Mouse (Mus musculus) T-helper 17 cell (primary cell): ENCODE measurements around the gene Arhgap31.
"Not testable (repeated sequence)": the region's sequence is repeated elsewhere in the genome, so short reads cannot be mapped to it uniquely, and the experiment has no call there.

Experiments used
- in situ Hi-C, 2 experiments: fragments of 300-600 bp; cut with MboI, MseI; formaldehyde crosslinking; loops; 1 replicate in 1 of 2; 2 replicates in 1 of 2; pipeline ENCODE4 v1.15.1; 2025; ENCODE audit warnings: high pct_unique_total_duplicates in 2 of 2

The Arhgap31 gene

DNA sequence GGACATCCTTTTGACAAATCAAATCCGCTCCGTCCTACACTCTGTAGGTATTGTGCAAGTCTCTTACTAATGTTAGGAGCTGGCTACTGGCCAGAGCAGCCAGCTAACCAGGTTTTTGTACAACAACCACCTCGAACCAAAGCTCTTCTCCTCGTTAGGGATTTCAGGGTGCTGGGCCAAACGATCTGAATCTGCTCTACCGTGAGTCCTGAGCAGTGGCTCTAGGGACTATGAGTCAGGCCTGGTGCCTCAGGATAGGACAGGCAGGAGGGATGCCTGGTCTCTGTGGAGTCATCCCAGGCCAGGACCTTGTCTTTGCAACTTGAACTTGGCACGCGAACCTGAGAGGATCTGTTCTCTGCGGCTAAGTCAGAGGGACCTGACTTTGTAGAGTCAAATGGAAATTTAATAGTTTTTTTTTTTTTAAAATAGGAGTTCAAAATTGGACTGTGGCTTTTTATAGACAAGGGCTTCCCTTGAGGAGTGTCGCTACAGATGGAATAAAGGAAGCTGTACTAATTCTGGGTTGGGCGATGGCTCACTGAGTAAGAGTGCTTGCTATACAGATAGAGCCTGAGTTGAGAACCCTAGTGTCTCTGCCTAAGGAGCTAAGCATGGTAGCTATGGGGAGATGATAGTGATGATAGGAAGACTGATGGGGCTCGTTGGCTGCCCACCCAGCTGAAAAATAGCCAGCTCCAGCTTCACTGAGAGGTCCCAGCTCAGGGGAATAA lies 24.4 kb downstream of the Arhgap31 start:
- in situ Hi-C loops: no loop called here

DNA sequence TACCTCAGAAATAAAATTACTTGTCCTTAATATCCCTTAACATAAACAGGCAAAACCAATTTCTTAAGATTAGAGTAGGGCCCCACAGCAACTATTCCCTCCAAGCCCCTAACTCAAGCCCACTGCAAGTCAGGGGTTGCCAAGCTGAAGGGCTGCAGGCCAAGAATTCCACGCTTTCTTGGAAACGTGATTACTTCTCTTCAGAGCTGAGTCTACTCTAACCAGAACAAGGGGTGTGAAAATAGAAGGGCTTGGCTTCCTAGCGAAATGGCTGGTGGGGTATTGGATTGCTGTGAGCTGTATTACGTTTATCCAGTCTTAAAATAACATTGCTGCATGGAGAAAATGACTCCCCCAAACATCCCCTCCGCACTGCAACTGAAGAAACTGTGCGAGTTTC lies 25.4 kb downstream of the Arhgap31 start:
- in situ Hi-C loops: no loop called here

DNA sequence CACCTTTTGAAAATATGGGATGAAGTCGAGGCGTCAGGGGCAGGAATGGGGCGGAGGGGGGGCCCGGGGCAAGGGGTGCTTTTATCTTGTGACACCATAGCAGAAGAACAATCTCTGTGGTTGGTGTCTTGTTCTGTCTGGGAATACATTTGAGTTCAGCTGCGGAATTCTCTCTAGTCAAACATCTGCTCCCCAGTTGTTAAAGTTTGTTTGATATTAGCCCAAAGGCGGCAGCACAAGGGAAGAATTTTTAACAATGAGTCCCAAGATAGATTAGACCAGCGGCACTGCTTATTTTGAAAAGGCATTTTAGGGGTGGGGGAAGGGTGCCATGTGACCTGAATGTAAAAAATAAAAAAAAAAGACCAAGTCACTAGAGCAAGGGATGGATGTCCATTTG lies 30.0 kb downstream of the Arhgap31 start:
- in situ Hi-C loops: no loop called here

DNA sequence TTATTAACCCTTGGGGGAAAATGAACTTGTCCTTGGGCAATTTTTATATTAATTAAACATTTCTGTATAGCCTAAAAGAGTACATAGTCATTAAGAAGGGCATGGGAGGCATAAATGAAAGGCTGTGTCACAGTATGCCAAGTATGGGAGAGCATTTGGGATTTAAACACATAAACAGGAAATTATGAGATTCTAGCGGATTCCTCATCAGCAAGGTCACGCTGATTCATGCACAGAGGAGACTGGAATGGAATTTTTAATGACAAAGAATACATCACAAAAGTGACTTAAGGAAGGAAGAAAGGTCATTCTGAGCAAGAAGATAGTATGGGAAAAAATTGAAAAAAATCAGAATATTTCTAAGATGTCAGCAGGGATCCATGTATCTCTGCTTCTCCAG lies 31.8 kb downstream of the Arhgap31 start:
- in situ Hi-C loops: no loop called here

DNA sequence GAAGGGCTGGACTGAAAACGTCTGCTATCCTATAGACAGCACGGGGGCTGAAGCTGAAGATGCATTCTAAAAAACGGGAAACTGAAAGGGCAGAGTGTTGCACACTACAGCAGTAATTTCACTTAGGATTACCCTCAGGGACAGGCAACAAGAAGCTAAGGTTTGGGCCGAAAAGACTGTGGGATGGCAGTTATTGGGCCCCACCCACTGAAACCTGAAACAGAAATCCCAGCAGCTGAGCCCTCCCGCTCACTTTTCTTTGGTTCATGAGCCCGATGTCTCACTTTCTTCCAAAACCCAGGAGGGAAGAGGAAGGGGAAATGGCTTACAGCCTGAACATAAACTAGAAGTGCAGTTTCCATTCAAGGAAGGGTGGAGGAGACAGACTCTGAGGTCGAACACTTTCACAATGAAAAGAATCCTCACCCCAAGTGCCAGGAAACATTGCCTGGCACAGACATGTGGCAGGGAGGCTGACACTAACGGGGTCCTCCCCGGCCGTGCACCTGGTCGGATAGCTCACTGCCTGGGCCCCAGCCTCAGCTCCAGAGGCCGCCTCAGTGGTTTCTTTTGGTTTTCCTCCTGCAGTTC lies 33.5 kb downstream of the Arhgap31 start:
- in situ Hi-C loops: no loop called here

DNA sequence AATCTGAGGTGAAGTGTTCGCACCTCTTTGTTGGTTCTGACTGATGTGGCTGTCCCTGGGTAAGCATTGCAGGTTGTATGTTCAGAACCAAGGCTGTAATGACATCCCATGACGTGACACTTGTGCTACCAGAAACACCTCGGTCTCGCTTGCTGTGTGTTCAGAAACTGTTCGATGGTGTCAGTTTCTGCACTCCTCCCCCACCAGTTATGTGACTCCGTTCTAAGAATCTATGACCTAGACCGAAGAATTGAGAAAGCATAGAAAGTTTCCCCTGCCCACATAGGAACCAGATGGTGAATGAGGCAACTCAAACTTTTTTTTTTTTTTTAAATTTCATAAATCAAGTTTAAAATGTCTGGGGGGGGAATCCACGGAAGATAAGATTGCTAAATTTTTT lies 34.2 kb downstream of the Arhgap31 start:
- in situ Hi-C loops: no loop called here

DNA sequence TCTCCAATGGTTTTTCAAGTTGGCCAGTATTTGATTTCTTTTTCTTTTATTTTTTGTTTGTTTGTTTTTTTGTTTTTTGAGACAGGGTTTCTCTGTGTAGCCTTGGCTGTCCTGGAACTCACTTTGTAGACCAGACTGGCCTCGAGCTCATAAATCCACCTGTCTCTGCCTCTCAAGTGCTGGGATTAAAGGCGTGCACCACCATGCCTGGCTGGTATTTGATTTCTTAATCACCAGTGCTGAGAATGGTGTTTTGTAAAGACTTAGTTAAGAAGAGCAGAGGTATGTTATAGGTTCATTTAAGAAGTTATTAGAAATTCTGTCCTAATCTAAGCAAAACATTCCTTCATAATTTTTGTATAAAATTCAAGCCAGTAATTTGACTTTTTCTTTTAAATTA lies 35.1 kb downstream of the Arhgap31 start:
- in situ Hi-C loops: not testable (repeated sequence)

DNA sequence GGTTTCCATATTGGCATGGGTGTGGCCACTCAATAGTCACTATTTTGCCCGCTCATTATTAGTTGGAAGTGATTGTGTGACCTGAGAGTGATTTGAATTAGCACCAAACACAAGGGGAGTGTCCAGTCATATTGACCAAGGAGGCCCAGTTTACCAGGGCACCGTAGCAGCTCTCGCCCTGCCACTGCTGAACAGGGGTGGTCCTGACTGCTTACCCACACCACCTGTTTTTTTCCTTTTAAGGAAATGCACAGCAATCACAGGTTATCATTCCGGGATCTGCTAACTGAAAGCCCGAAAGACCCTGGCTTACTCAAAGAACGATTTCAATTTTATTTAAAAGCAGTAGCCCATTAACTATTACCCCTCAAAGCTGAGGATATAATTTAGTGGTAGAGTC lies 35.9 kb downstream of the Arhgap31 start:
- in situ Hi-C loops: no loop called here

DNA sequence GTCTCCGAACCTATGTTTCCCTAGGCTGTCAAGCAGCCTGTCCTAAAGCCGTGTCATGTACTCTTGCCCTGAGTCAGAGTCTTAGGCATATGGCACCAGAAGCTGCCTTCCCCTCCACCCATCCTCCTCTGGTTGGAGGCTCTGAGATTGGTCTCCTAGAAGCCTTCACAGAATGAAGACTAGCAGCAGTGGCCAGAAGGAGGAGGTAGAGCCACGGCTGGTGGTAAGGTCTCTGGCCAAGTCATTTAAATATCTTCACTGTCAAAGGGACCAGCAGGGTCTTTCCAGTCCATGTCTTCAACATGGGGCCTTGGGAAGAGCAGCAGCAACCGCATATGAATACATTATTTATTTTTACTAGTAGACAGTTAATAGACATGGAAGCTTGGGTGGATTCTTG lies 36.4 kb downstream of the Arhgap31 start:
- in situ Hi-C loops: no loop called here

DNA sequence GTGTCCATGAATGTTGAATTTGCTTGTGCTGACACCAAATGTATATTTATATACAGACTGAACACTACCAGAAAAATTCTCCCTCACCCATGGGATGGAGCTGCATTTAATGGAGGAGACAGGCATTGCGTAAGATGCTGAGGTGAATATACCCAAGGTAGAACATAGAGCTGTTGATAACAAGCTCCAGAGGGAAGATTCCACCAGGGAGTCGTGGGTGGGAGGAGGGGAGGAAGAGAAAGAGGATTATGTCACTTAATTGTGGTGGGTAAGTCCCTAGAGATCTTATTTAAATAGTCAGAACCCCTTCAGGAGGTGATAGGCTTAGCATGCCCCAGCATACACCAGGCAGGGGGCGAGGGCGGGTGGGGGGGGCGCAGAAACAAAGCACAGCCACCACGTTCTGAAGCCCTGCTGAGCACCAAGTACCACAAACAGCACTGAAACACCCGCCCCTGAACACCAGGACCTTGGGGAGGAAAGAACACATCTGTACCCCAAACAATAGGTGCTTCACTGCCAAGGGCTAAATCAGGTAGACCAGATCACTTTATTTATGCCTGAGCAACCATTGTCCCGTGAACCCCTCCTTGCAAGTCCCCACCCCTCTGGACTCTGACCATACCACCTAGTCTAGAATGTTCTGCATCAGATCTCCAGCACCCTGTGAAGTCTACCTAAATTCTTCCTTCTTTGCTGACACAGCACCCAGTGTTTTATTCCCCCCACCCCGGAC lies 37.3 kb downstream of the Arhgap31 start:
- in situ Hi-C loops: no loop called here

DNA sequence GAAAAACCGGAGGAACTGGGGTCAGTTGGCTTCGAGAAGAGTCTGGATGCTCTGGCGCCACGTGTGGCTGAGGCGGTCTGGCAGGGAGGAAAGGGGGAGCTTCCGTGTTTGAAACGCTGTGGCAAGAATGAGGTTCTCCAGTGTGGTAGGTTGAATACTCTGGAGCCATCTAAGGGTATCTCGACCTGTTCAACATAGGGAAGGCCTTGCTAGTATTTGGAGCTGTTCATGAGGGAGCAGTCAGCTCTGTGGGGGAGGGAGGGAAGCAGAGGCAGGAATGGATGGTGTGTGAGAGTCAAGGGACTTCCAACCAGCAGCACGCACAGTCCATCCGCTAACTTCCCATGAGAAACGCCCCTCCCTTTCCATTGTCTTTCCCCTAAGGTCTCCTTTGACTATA lies 38.2 kb downstream of the Arhgap31 start:
- in situ Hi-C loops: no loop called here

DNA sequence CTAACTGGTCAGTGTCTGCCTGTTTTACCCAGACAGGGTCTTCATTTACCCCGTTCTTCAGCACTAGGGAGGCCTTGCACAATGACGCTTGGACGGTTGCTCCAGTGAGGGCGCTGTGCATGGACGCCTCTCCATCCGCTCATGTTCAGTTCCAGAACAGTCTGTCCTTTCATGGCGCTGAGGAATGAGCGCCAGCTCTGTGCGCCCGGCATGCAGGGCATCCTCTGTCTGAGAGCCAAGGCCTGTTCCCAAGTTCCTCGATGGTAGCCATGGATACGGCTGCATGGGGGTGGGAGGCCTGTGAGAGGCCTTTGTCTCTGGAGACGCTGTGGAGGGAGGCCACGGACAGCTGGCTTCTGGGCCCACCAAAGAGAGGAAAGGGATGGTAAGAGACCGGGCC lies 39.6 kb downstream of the Arhgap31 start:
- in situ Hi-C loops: no loop called here

DNA sequence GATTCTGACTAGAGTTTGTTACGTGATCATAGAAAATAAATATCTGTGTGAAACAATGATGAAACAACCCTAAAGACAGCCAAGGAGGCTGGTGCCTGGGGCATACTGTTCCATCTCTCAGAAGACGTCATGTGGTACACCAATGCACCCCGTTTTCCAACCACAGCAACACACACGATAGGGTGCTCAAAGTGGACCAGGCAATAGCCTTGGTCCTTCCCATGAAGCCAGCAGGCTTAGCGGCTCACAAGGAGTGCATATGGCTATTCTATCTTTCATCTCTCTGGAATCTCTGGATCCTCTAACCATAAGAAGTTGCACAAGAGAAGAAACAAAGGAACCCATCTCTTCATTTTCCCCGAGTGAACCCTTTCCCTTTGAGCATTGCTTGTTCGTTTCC lies 40.1 kb downstream of the Arhgap31 start:
- in situ Hi-C loops: no loop called here

DNA sequence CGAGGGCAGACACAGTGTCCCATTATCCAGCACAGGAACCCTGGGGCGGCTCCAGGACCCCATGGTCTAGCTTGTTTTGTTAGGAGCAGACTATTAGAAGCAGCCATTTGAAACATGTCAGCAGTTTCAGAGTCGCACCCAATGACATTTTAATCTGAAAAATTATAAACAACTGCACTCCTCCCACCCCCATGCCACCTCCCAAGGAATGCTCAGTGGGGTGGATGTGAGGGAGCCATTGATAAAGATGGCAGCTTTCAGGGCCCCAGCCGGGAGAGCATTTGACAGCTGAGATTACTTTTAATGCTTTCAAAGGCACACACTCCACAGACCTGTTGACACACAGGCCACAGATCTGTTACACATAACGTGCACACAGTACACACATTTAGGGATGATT lies 40.7 kb downstream of the Arhgap31 start:
- in situ Hi-C loops: no loop called here

DNA sequence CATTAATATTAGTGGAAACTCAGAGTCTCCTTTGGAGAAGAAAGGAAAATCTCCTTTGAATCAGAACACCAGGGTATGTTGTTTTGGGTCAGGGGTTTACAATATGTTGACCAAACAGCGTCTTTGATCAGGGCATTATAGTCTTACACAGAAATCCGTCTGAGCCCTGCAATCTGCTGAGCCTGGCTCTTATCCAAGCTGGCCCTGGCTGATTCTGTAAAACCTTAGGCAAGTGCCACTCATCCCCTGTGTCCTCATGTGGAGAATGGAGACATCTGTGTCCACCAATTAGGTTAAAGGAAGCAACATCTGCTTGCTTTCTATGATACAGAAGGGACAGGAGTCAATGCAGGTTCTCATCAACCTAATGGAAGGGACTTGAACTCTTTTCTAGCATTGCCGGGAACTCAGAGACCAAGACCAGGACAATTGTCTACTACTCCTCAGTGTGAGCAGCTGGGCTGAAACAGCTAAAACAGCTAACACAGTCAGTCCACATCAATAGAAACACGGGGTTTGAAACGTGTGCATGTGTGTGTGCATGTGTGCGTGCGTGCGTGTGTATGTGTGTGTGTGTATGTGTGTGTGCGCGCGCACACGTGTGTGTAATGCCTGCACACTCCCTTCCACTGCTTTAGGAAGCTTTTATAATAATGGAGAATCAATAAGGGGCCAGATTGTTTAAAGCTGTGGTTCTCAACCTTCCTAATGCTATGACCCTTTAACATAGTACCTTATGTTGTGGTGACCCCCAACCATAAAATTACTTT lies 42.3 kb downstream of the Arhgap31 start:
- in situ Hi-C loops: no loop called here

DNA sequence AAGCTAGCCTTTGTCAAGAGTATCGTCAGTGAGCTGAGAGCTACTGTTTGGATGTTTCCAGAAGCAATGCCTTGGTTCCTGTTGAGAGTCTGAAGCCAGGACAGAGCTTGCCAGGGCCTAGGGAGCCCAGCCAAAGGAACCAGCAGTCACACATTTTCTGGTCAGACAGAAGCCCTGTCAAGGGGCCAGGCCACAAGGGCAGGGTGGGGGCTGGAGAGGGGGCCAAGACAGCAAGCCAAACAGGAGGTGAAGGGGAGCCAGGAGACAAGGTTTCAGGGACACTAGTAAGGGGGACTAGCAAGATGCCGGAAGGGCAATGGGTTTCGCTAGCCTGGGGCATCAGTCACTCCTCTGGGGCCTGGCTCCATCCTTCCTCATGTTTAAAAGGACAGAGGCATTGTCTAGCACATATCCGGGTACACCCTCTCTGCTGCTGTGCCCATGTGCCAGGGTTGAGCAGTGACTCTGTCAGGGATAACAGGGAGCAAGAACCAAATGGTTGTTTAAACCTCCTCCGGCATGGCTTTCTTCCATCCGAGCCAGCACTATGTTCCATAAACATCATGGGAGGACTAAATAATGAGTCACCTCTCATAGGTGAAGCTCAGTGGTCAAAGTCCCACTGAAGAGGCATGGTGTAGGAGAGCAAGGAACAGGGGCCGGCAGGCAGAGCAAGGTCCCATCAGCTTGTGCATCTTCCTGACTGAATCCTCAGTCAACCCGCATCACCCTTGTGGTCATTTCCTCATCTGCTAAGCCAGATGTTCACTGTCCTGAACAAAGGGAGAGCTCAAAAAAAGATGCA lies 44.0 kb downstream of the Arhgap31 start:
- in situ Hi-C loops: no loop called here

DNA sequence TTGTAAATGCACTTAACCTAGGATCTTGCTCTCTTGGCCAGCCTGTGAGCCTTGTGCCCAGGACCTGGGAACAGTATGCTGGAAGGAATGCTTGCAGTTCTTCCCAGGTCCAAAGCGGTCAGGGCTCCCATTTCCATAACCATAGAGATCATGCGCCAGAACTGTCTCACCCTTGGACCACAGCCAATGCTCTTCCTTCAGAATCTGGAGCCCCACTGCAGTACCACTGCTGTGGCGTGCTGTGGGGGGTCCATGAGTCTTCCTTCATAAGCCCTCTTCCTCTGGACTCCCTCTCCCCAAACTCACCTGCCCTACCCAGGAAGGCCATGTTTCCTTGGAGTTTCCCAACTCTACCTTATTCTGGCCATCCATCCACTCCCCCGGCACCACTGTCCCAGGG lies 46.6 kb downstream of the Arhgap31 start:
- in situ Hi-C loops: no loop called here

DNA sequence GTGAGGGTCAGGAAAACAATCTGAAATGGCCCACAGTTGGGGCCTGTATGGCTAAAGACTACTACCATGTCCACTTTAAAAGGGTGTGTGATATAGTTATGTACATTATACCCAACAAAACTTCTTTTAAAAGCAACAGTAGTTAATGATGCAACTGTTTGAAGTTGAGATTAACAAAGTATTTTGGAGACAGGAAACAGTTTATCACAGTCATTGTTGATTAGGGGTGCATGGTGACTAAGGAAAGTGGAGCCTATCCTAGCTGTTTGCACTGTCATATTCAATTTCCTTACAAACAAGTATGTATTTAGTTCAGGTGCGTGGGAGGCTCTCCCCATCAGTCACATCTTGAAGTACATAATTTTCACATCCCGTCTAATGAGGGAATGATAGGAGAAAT lies 47.1 kb downstream of the Arhgap31 start:
- in situ Hi-C loops: no loop called here

DNA sequence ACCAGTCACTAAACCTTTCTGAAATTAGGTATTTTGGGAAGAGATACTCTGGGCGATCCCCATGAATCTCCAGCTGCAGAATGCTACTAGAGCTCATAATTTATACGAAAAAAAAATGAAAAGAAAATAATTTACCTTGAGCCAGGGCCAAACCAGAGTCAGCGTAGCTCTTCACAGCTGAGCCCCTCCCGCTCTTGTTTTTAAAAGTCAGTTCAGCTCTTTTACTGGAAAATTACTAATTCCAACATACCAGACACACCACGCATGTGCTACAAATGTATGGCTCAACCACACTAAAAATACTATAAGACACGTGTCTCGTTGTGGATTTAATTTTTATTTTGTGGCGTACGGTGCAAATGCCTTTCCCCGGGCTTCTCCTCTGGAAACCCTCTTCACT lies 50.5 kb downstream of the Arhgap31 start:
- in situ Hi-C loops: no loop called here

DNA sequence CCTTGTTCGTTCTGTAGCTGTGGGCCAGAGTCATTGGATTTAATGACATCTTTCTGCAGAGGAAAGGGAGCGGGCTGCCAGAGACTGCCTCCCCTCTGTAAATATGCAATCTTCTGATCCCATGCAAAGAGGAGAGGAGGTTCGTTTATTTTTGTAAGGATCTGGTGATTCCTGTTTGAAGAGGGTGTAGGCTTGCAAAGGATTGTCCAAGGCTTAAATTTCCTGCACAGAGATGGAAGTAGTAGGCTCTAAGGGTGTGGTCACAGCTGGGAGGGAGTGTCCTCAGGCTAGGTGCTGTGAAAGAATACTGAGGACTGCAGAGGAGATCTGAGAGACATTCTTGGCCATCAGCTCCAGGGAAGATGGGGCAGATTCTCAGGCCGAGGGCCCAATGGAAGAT lies 58.8 kb downstream of the Arhgap31 start:
- in situ Hi-C loops: loop anchor here in 1 of 2 experiments (5.0 kb wide), 1 partner anchor 38 kb away; no protein-coding TSS in a partner anchor

DNA sequence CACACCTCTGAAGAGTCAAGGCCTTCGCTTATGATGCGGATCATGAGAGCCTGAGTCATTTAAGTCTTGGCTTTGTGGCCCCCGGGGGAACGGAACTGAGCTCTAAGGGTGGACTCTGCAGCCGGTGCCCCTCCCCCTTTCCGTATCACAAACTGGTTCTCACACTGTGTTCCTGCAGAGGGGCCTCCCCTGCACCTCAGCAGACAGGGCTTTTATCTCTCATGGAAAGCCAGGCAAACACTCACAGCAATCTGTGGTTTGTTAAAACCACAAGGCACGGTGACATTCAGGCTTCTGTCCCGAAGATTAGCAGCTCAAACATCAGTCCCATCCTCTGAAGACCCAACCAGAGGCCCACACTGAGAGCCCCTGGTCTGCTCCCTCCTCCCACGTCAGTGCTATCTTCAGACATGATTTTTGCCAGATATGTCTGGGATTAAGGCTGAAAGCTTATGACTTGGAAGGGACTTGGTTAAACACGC lies 59.6 kb downstream of the Arhgap31 start:
- in situ Hi-C loops: loop anchor here in 1 of 2 experiments (5.0 kb wide), 1 partner anchor 39 kb away; no protein-coding TSS in a partner anchor
